Mouse (Mus musculus): Measurements from ENCODE around the gene AB124611. TPM values are rescaled to one million over a fixed set of nuclear protein-coding genes. Genes with fewer than 3 reads are reported as not detected.

The AB124611 gene
- polyA plus RNA-seq, 1 experiment from 2014 or later = 1.6 TPM

- 92% methylated on average over 2 of the region's 2 CpGs for WGBS
- no peak overlapping the region for H3K27ac ChIP-seq (ENCODE audit: low read depth, low read length)
- no peak for ATAC-seq
Observed at GRCm38 (mm10) chr9:21497664-21498063, 28.3 kb upstream of the AB124611 start.

DNA sequence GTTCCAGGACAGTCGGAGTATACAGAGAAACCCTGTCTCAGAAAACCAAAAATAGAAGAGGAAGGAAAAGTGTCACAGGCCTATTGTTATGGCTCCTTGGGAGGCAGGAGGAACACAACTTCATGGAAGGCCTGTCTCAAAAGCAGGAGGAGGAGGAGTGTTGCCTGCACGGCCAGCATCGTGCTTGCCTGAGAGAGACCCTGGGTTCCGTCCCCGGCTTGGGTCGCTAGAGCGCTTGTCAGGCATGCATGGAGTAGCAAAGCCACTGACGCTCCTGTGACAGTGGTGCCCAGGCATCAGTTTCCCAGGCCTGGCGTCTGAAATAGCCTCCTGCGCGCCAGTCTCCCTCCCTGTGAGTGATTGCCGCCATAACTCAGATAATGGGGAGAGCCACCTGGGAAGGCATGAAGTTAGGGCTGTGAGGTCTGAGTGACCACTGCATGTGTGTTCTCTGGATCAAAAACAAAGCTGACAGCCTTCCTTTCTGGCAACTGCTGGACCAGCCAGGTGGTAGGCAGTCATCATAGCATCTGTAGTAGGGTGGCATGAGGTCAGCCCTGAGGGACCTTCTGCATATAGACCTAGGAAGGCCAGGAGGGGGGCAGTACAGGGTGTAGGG, 27.6 kb upstream of the AB124611 start:
- WGBS = 87% methylated on average over 12 of the region's 12 CpGs

More at GRCm38 (mm10) chr9:21497664-21498063, 28.3 kb upstream of the AB124611 start:
- no peaks in the 10 kb centered on the region for H3K9me3 ChIP-seq (ENCODE audit: control insufficient read depth, low read length)
- no peaks in the 10 kb centered on the region for H3K4me1 ChIP-seq (ENCODE audit: control insufficient read depth, insufficient read depth, low read depth, low read length)
- no peak overlapping the region for H3K4me3 ChIP-seq (ENCODE audit: low read length)
- no peak overlapping the region for H3K9ac ChIP-seq (ENCODE audit: low read depth, low read length)
- peaks cover 11% of the 10 kb centered on the region for H3K36me3 ChIP-seq (ENCODE audit: control insufficient read depth, insufficient read depth, low read length)
- no peaks in the 10 kb centered on the region for H3K27me3 ChIP-seq (replicated peaks; ENCODE audit: control insufficient read depth, insufficient read depth, low read length)
- H3K4me2 ChIP-seq (ENCODE audit: low read length) = no peak overlapping the region

DNA sequence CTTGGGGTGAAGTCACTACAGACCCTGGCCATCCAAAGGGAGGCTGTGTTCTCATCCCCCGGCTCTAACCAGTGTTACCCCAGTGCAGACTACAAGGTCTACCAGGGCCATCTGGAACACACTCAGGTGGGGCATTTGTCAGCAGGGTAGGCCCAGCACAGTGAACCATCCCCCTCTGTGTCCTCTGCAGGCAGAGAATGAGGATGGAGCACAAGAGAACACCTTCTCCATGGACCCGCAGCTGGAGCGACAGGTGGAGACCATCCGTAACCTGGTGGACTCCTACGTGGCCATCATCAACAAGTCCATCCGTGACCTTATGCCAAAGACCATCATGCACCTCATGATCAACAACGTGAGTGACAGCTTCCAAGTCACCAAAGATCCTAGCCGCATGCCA, 22.6 kb upstream of the AB124611 start:
- Histone ChIP-seq H3K36me3 (ENCODE audit: control insufficient read depth, insufficient read depth, low read length) (peaks cover 30% of the 10 kb centered on the region), H3K27me3 (replicated peaks; ENCODE audit: control insufficient read depth, insufficient read depth, low read length) (no peaks in the 10 kb centered on the region), H3K4me2 (ENCODE audit: low read length) (no peak overlapping the region), H3K9me3 (ENCODE audit: control insufficient read depth, low read length) (no peaks in the 10 kb centered on the region), H3K4me1 (ENCODE audit: control insufficient read depth, insufficient read depth, low read depth, low read length) (no peaks in the 10 kb centered on the region), H3K4me3 (ENCODE audit: low read length) (no peak overlapping the region), H3K9ac (ENCODE audit: low read depth, low read length) (no peak overlapping the region), H3K27ac (ENCODE audit: low read depth, low read length) (no peak overlapping the region)
- ATAC-seq = no peak
- WGBS = 95% methylated on average over 8 of the region's 8 CpGs

More for the DNA sequence above, 27.6 kb upstream of the AB124611 start:
- ATAC-seq = no peak
- H3K27ac ChIP-seq (ENCODE audit: low read depth, low read length) = no peak overlapping the region
- H3K9me3 ChIP-seq (ENCODE audit: control insufficient read depth, low read length) = no peaks in the 10 kb centered on the region
- H3K9ac ChIP-seq (ENCODE audit: low read depth, low read length) = no peak overlapping the region
- H3K4me3 ChIP-seq (ENCODE audit: low read length) = no peak overlapping the region
- H3K4me1 ChIP-seq (ENCODE audit: control insufficient read depth, insufficient read depth, low read depth, low read length) = no peaks in the 10 kb centered on the region
- peaks cover 13% of the 10 kb centered on the region for H3K36me3 ChIP-seq (ENCODE audit: control insufficient read depth, insufficient read depth, low read length)
- no peaks in the 10 kb centered on the region for H3K27me3 ChIP-seq (replicated peaks; ENCODE audit: control insufficient read depth, insufficient read depth, low read length)
- no peak overlapping the region for H3K4me2 ChIP-seq (ENCODE audit: low read length)

- Histone ChIP-seq H3K4me1 (ENCODE audit: control insufficient read depth, insufficient read depth, low read depth, low read length) (peaks cover 10% of the 10 kb centered on the region), H3K4me3 (ENCODE audit: low read length) (no peak overlapping the region), H3K9ac (ENCODE audit: low read depth, low read length) (no peak overlapping the region), H3K27ac (ENCODE audit: low read depth, low read length) (no peak overlapping the region), H3K36me3 (ENCODE audit: control insufficient read depth, insufficient read depth, low read length) (peaks cover 29% of the 10 kb centered on the region), H3K4me2 (ENCODE audit: low read length) (no peak overlapping the region), H3K27me3 (replicated peaks; ENCODE audit: control insufficient read depth, insufficient read depth, low read length) (no peaks in the 10 kb centered on the region), H3K9me3 (ENCODE audit: control insufficient read depth, low read length) (no peaks in the 10 kb centered on the region)
- no peak for ATAC-seq
Observed at GRCm38 (mm10) chr9:21505767-21506166, 20.2 kb upstream of the AB124611 start.

- peaks cover 25% of the 10 kb centered on the region for H3K36me3 ChIP-seq (ENCODE audit: control insufficient read depth, insufficient read depth, low read length)
- WGBS = 86% methylated on average over 14 of the region's 15 CpGs
- no peak for ATAC-seq
Observed at GRCm38 (mm10) chr9:21507753-21508430, 18.1 kb upstream of the AB124611 start.

GRCm38 (mm10) chr9:21508871-21509404, 17.0 kb upstream of the AB124611 start:
- no peak overlapping the region for H3K27ac ChIP-seq (ENCODE audit: low read depth, low read length)
- WGBS = 90% methylated on average over 7 of the region's 7 CpGs

More at GRCm38 (mm10) chr9:21507753-21508430, 18.1 kb upstream of the AB124611 start:
- Histone ChIP-seq H3K27ac (ENCODE audit: low read depth, low read length) (no peak overlapping the region), H3K9ac (ENCODE audit: low read depth, low read length) (no peak overlapping the region), H3K4me2 (ENCODE audit: low read length) (no peak overlapping the region), H3K9me3 (ENCODE audit: control insufficient read depth, low read length) (no peaks in the 10 kb centered on the region), H3K27me3 (replicated peaks; ENCODE audit: control insufficient read depth, insufficient read depth, low read length) (no peaks in the 10 kb centered on the region), H3K4me3 (ENCODE audit: low read length) (no peak overlapping the region), H3K4me1 (ENCODE audit: control insufficient read depth, insufficient read depth, low read depth, low read length) (peaks cover 14% of the 10 kb centered on the region)

GRCm38 (mm10) chr9:21509772-21510688, 15.9 kb upstream of the AB124611 start, which contains the start of gene Tmed1:
Tmed1 (minus strand) TSS chr9:21510252.
- no peaks in the 10 kb centered on the region for H3K9me3 ChIP-seq (ENCODE audit: control insufficient read depth, low read length)
- peak within 1 kb of the TSS; percentile 88 for H3K9ac ChIP-seq (ENCODE audit: low read depth, low read length)
- peak within 1 kb of the TSS; percentile 73 for H3K4me2 ChIP-seq (ENCODE audit: low read length)
- peaks cover 22% of the 10 kb centered on the region for H3K36me3 ChIP-seq (ENCODE audit: control insufficient read depth, insufficient read depth, low read length)
- no peaks in the 10 kb centered on the region for H3K27me3 ChIP-seq (replicated peaks; ENCODE audit: control insufficient read depth, insufficient read depth, low read length)
- peak within 1 kb of the TSS; percentile 73 for H3K4me3 ChIP-seq (ENCODE audit: low read length)
- peaks cover 14% of the 10 kb centered on the region for H3K4me1 ChIP-seq (ENCODE audit: control insufficient read depth, insufficient read depth, low read depth, low read length)
- peak within 1 kb of the TSS; percentile 95 for H3K27ac ChIP-seq (ENCODE audit: low read depth, low read length)
- peak; percentile 97 for ATAC-seq
- WGBS = under 1% methylated on average over 44 of the region's 44 CpGs

More at GRCm38 (mm10) chr9:21508871-21509404, 17.0 kb upstream of the AB124611 start:
- H3K4me1 ChIP-seq (ENCODE audit: control insufficient read depth, insufficient read depth, low read depth, low read length) = peaks cover 14% of the 10 kb centered on the region
- ATAC-seq = no peak
- H3K9ac ChIP-seq (ENCODE audit: low read depth, low read length) = peak overlapping the region; percentile 88; the same call in 1 of the 2 replicates
- peak overlapping the region; percentile 73 for H3K4me3 ChIP-seq (ENCODE audit: low read length)
- no peaks in the 10 kb centered on the region for H3K9me3 ChIP-seq (ENCODE audit: control insufficient read depth, low read length)
- H3K36me3 ChIP-seq (ENCODE audit: control insufficient read depth, insufficient read depth, low read length) = peaks cover 25% of the 10 kb centered on the region
- H3K27me3 ChIP-seq (replicated peaks; ENCODE audit: control insufficient read depth, insufficient read depth, low read length) = no peaks in the 10 kb centered on the region
- H3K4me2 ChIP-seq (ENCODE audit: low read length) = peak overlapping the region; percentile 73

DNA sequence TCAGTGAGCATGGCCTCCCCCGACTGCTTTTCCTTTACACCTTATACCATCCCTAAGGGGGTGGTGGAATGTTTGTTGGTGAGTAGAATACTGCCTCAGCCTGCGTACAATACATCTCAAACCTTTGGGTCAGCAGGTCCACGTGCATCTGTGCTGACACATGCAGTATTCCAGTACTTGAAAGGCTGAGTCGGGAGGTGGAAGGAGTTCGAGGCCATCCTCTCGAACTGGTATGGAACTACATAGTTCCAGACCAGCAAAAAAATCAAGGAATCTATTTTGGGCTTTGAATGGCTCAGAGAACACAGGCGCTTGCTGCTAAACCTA, 15.3 kb upstream of the AB124611 start:
- peak overlapping the region; percentile 95 for H3K27ac ChIP-seq (ENCODE audit: low read depth, low read length)
- no peaks in the 10 kb centered on the region for H3K9me3 ChIP-seq (ENCODE audit: control insufficient read depth, low read length)
- H3K36me3 ChIP-seq (ENCODE audit: control insufficient read depth, insufficient read depth, low read length) = peaks cover 16% of the 10 kb centered on the region
- 3% methylated on average over 7 of the region's 7 CpGs for WGBS
- peak overlapping the region; percentile 73 for H3K4me3 ChIP-seq (ENCODE audit: low read length)
- ATAC-seq = no peak; the same call in 1 of the 2 replicates
- H3K27me3 ChIP-seq (replicated peaks; ENCODE audit: control insufficient read depth, insufficient read depth, low read length) = no peaks in the 10 kb centered on the region
- peak overlapping the region; percentile 73 for H3K4me2 ChIP-seq (ENCODE audit: low read length)
- H3K9ac ChIP-seq (ENCODE audit: low read depth, low read length) = peak overlapping the region; percentile 88
- peaks cover 14% of the 10 kb centered on the region for H3K4me1 ChIP-seq (ENCODE audit: control insufficient read depth, insufficient read depth, low read depth, low read length)
